Mouse (Mus musculus) embryonic facial prominence, embryonic 12.5 days (tissue): ENCODE measurements around the gene Tmem179b. TPM values are rescaled to one million over a fixed set of nuclear protein-coding genes. Genes with fewer than 3 reads are reported as not detected.

ENCODE experiments used
- ATAC-seq: fragments of 200-750 bp; cut with Nextera tagmentation; 2 replicates; pipeline ENCODE4 v1.8.0; 2017; ENCODE audit not compliant: insufficient number of reproducible peaks, insufficient read depth, low FRiP score, low TSS enrichment
- H3K27ac ChIP-seq: fragments of 300-500 bp; sonication (generic); 2 replicates; pipeline ENCODE4 v1.5.1; 2016; ENCODE audit warnings: mild to moderate bottlenecking
- H3K27me3 ChIP-seq: fragments of 300-500 bp; sonication (generic); 2 replicates; pipeline ENCODE4 v1.6.1; 2016; ENCODE audit warnings: mild to moderate bottlenecking, moderate library complexity
- H3K36me3 ChIP-seq: fragments of 300-500 bp; sonication (generic); 2 replicates; pipeline ENCODE4 v1.6.1; 2016; ENCODE audit warnings: mild to moderate bottlenecking
- H3K4me1 ChIP-seq: fragments of 300-500 bp; sonication (generic); 2 replicates; pipeline ENCODE4 v1.6.1; 2016
- H3K4me2 ChIP-seq: fragments of 300-500 bp; sonication (generic); replicated peaks from 2 replicates; pipeline ENCODE4 v1.6.1; 2016; ENCODE audit warnings: mild to moderate bottlenecking, moderate library complexity
- H3K4me3 ChIP-seq: fragments of 300-500 bp; sonication (generic); 2 replicates; pipeline ENCODE4 v1.5.1; 2016; ENCODE audit warnings: mild to moderate bottlenecking
- H3K9ac ChIP-seq: fragments of 300-500 bp; sonication (generic); 2 replicates; pipeline ENCODE4 v1.6.1; 2016; ENCODE audit warnings: mild to moderate bottlenecking, moderate library complexity
- H3K9me3 ChIP-seq: fragments of 300-500 bp; sonication (generic); 2 replicates; pipeline ENCODE4 v1.6.1; 2016; ENCODE audit warnings: mild to moderate bottlenecking, moderate library complexity
- WGBS: fragments of 180-500 bp; shearing (Covaris S2); methylation state at CpG from one replicate; pipeline ENCODE4 v1.1.7; 2016; 5-methylcytosine and 5-hydroxymethylcytosine counted together
- microRNA-seq: library from miRNA; unstranded; fragments of <30 nt; microRNA quantifications from one replicate; pipeline ENCODE4, GENCODE M21; 2017
- polyA plus RNA-seq: library from polyadenylated mRNA; unstranded; fragments of >200 nt; fragmentation: Nextera tagmentation; extraction: Ambion mirVana; gene quantifications from 2 replicates; pipeline ENCODE4 v1.2.1, GENCODE M21; 2016

The Tmem179b gene
- polyA plus RNA-seq, 1 experiment from 2014 or later: 54.1 TPM

DNA sequence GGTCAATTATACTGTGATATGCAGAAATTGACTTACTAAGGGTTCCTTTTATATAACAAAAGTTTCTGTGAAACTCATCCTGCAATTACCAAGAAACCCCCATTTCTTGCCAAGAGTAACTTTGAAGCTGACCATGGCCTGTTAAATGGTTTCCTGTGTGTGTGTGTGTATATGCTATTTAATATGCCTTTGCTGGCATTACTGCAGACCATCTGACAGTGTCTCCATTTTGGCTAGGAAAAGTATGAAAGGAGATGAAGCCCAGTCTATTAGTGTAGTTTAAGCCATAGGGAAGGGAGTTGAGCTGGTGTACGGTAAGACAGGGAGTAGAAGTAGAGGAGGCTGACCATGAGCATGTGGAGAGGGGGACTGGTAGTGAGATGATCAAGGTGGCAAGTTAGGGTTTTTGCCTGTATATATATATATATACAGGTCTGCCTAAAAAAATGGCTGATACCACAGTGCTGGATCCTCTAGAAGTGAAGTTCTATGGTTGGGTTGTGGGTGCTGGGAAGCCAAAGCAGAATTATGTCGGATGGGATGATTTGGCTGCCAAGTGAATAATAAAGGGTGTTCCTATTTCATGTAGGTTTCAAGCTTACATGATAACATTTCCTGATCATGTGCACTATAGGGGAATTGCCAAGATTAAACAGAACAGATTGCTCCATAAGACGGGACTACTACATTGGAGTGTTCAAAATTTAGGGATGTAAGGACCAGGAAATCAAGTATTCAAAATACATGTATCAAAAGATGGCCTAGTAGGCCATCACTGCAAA, 47.5 kb downstream of the Tmem179b start:
- Histone ChIP-seq H3K4me1 (peaks cover 24% of the 10 kb centered on the region), H3K27me3 (no peaks in the 10 kb centered on the region), H3K4me3 (no peak overlapping the region), H3K27ac (no peak overlapping the region), H3K36me3 (peaks cover 27% of the 10 kb centered on the region), H3K9me3 (no peaks in the 10 kb centered on the region), H3K9ac (no peak overlapping the region), H3K4me2 (no peak overlapping the region)
- 14% methylated on average over 3 of the region's 3 CpGs for WGBS
- no peak for ATAC-seq

DNA sequence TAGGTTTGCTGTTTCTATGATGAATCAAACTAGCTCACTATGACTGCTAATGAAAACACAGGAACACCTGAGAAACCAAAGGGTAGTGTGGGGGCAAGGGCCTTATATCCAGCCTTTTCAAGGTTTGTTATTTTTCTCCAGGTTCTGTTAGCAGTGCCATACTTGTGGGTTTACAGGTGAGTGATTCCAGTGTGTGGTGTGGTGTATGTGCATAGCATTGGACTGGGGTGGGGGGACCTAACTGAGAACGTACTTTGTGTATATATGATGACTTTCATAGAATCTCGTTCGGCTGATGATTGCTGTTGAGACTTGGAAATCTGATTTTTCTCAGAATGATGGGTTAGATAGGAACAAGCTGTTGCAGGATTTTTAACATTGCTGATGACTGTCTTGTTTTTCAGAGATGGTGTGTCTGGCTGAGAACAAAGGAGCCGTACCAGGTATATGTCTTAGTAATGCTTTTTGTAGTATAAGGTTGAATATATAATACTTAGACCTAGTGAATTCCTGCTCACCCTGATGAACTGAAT, 49.1 kb downstream of the Tmem179b start:
- H3K9ac ChIP-seq: peak overlapping the region; percentile 95
- ATAC-seq: no peak
- peak overlapping the region; percentile 76 for H3K4me3 ChIP-seq
- no peaks in the 10 kb centered on the region for H3K9me3 ChIP-seq
- H3K4me2 ChIP-seq: peak overlapping the region; percentile 84
- H3K27ac ChIP-seq: peak overlapping the region; percentile 89; the same call in 1 of the 2 replicates
- WGBS: 59% methylated on average over 4 of the region's 4 CpGs
- H3K36me3 ChIP-seq: peaks cover 27% of the 10 kb centered on the region
- peaks cover 24% of the 10 kb centered on the region for H3K4me1 ChIP-seq
- no peaks in the 10 kb centered on the region for H3K27me3 ChIP-seq

DNA sequence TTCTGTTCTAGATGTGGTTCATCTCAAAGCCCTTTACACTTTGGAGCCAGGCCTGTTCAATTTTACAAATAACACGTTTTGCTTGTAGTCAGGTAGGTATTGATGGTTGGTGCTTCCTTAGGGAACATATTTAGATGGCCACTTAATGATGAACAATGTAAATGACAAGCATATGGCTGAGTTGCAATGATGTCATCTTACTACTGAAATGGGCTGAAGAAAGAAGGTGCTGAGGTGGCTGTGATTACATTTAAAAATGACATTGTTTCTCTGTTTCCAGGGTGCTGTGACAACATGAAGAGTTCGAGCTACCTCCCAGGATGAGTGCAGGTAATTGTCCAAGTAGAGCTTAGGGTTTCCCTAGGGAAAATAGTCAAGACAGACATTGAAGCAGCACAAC, 49.9 kb downstream of the Tmem179b start:
- peaks cover 24% of the 10 kb centered on the region for H3K4me1 ChIP-seq
- peak overlapping the region; percentile 76 for H3K4me3 ChIP-seq
- WGBS: 4% methylated on average over 2 of the region's 2 CpGs
- H3K4me2 ChIP-seq: peak overlapping the region; percentile 84
- H3K9me3 ChIP-seq: 0 out of 2 replicates have a peak, but pooled peaks cover 3% of the 10 kb centered on the region
- H3K36me3 ChIP-seq: peaks cover 27% of the 10 kb centered on the region
- peak overlapping the region; percentile 89 for H3K27ac ChIP-seq
- no peaks in the 10 kb centered on the region for H3K27me3 ChIP-seq
- ATAC-seq: no peak
- peak overlapping the region; percentile 95 for H3K9ac ChIP-seq

DNA sequence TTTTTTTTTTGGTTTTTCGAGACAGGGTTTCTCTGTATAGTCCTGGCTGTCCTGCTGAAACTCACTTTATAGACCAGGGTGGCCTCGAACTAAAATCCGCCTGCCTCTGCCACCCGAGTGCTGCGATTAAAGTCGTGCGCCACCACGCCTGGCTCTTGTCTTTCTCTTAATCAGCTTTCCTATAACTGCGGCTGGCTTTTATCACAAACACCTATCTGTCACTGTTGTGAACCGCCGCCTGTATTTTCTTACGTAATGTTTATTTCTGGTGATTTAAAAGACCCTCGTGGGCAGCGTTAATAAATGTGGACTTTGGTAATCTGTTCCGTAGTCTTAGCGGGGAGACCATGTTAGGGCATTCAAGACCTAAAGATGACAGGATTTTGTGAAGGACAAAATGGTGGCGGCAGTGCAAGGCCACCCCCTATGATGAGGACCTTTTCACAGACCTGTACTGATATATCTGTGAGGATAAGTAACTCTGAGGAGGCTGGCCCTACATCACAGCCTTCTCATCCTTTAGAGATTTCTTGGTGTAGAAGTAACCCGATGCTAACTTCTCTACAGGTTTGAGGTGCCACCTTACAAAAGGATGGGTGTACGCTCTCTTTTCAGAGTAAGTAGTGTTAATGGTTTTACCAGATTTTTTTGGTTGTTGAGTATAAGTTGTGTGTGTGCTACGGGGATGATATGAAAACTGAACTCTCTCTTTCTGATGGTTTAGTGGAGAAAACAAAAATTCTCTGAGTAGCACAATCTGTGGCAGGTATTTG, 50.5 kb downstream of the Tmem179b start:
- Histone ChIP-seq H3K36me3 (peaks cover 27% of the 10 kb centered on the region), H3K4me1 (peaks cover 24% of the 10 kb centered on the region), H3K27ac (peak overlapping the region; percentile 89), H3K4me3 (peak overlapping the region; percentile 76), H3K9me3 (0 out of 2 replicates have a peak, but pooled peaks cover 3% of the 10 kb centered on the region), H3K4me2 (peak overlapping the region; percentile 84), H3K27me3 (no peaks in the 10 kb centered on the region), H3K9ac (peak overlapping the region; percentile 95)
- WGBS: under 1% methylated on average over 20 of the region's 20 CpGs
- ATAC-seq: no peak

DNA sequence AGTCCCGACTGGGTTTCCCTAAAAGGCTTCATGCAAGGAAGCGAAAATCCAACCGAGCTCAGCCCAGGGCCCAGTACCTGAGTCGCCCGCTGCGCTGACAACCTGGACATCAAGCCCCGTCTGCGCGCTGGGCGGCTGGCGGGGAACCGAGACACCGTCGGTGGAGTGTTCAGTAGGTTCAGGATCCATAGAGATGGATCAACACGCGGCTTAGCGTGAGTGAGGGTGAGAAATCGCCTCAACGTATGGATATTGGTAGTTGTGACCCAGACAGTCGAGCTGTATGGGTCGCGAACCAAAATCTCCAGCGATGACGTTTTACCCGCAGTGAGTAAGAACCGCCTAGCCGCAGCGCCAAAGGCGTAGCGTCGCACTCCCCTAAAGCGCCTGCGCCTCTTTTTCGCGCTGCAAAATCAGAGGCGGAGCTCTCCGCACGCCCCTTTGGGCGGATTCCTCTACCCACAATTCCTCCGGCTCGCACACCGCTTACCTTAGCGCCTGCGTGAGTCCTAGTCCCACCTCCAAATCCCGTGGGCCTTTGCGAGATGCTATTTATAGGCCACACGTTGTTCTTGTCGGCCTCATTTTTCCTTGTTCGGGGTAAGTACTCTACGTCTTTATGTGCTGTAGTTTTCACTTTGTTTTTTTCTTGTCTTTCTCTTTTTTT, 51.2 kb downstream of the Tmem179b start, which contains the start of gene Slc3a2:
Gene Slc3a2 (minus strand): TSS at position 463 of the 667 bp plus-strand sequence.
- H3K9me3 ChIP-seq: 0 out of 2 replicates have a peak, but pooled peaks cover 3% of the 10 kb centered on the region
- ATAC-seq: peak; percentile 91
- peaks cover 27% of the 10 kb centered on the region for H3K36me3 ChIP-seq
- under 1% methylated on average over 50 of the region's 50 CpGs for WGBS
- peak within 1 kb of the TSS; percentile 84 for H3K4me2 ChIP-seq
- peak within 1 kb of the TSS; percentile 76 for H3K4me3 ChIP-seq
- H3K9ac ChIP-seq: peak within 1 kb of the TSS; percentile 95
- H3K27ac ChIP-seq: peak within 1 kb of the TSS; percentile 96
- no peaks in the 10 kb centered on the region for H3K27me3 ChIP-seq
- peaks cover 24% of the 10 kb centered on the region for H3K4me1 ChIP-seq

DNA sequence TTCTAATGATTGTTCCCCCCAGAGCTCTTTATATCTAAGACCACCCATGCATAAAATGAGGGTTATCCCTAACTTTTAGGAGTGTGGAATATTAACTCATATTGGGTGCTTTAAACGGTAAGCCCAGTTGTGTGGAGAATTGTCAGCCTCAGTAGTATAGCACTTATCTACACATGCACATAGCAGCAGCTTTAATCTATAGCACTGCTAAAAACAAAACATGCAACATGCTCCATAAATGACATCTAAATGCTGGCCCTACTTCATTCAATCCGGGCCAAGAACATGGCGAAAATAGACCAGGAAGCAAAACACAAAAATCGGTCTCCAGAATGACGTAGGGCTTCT, 51.7 kb downstream of the Tmem179b start:
- H3K4me1 ChIP-seq: peaks cover 24% of the 10 kb centered on the region
- peaks cover 27% of the 10 kb centered on the region for H3K36me3 ChIP-seq
- peak overlapping the region; percentile 96 for H3K27ac ChIP-seq
- H3K4me2 ChIP-seq: peak overlapping the region; percentile 64
- H3K9ac ChIP-seq: peak overlapping the region; percentile 95
- 0 out of 2 replicates have a peak, but pooled peaks cover 3% of the 10 kb centered on the region for H3K9me3 ChIP-seq
- peak overlapping the region; percentile 76 for H3K4me3 ChIP-seq
- 1% methylated on average over 5 of the region's 5 CpGs for WGBS
- peak; percentile 1; the same call in 1 of the 2 replicates for ATAC-seq
- no peaks in the 10 kb centered on the region for H3K27me3 ChIP-seq

Small RNAs within 50 kb of the gene (microRNA-seq; reads per million reads assigned to microRNA genes)
- not detected for gene Mir6992

Other genes with a start within 250 kb of the Tmem179b start
- gene Slc22a8, start 183.2 kb downstream of the Tmem179b start, polyA plus RNA-seq: 0.08 and 0.10 TPM in 2 replicates
- 0.87 and 1.3 TPM in 2 replicates for gene Slc22a6, start 156.4 kb downstream of the Tmem179b start, polyA plus RNA-seq
- gene Chrm1, start 110.7 kb downstream of the Tmem179b start, polyA plus RNA-seq: 0.63 and 0.69 TPM in 2 replicates
- 119 and 122 TPM in 2 replicates for gene Slc3a2, start 51.1 kb downstream of the Tmem179b start, polyA plus RNA-seq
- gene Wdr74, start 38.6 kb downstream of the Tmem179b start, polyA plus RNA-seq: 88.5 and 98.3 TPM in 2 replicates
- 2.6 and 2.7 TPM in 2 replicates for gene 1700092M07Rik, start 33.7 kb downstream of the Tmem179b start, polyA plus RNA-seq
- 165 and 172 TPM in 2 replicates for gene Stx5a, start 33.1 kb downstream of the Tmem179b start, polyA plus RNA-seq
- 218 and 221 TPM in 2 replicates for gene Nxf1, start 17.4 kb downstream of the Tmem179b start, polyA plus RNA-seq
- gene Tmem223, start 3.5 kb downstream of the Tmem179b start, polyA plus RNA-seq: 202 and 221 TPM in 2 replicates
- 39.9 and 40.4 TPM in 2 replicates for gene Taf6l, start 11.9 kb upstream of the Tmem179b start, polyA plus RNA-seq
- 166 and 170 TPM in 2 replicates for gene Polr2g, start 24.1 kb upstream of the Tmem179b start, polyA plus RNA-seq
- gene Zbtb3, start 28.1 kb upstream of the Tmem179b start, polyA plus RNA-seq: 6.5 and 7.2 TPM in 2 replicates
- gene Ttc9c, start 44.9 kb upstream of the Tmem179b start, polyA plus RNA-seq: 71.3 and 71.7 TPM in 2 replicates
- gene Hnrnpul2, start 45.5 kb upstream of the Tmem179b start, polyA plus RNA-seq: 6.2 TPM in 2 replicates
- not detected in 2 replicates for gene AC129217.1, start 55.3 kb upstream of the Tmem179b start, polyA plus RNA-seq
- gene Bscl2, start 63.0 kb upstream of the Tmem179b start, polyA plus RNA-seq: 43.0 and 47.5 TPM in 2 replicates
- gene Gng3, start 64.7 kb upstream of the Tmem179b start, polyA plus RNA-seq: 30.5 and 38.9 TPM in 2 replicates
- gene Lrrn4cl, start 76.3 kb upstream of the Tmem179b start, polyA plus RNA-seq: 0.18 and 0.77 TPM in 2 replicates
- gene Ubxn1, start 97.0 kb upstream of the Tmem179b start, polyA plus RNA-seq: 179 and 189 TPM in 2 replicates
- gene Uqcc3, start 106.5 kb upstream of the Tmem179b start, polyA plus RNA-seq: 66.0 and 67.6 TPM in 2 replicates
- 82.3 and 88.4 TPM in 2 replicates for gene Lbhd1, start 109.3 kb upstream of the Tmem179b start, polyA plus RNA-seq
- not detected in 2 replicates for gene Gm49403, start 109.5 kb upstream of the Tmem179b start, polyA plus RNA-seq
- 98.0 and 107 TPM in 2 replicates for gene 1810009A15Rik, start 114.4 kb upstream of the Tmem179b start, polyA plus RNA-seq
- not detected in 2 replicates for gene Gm49416, start 114.5 kb upstream of the Tmem179b start, polyA plus RNA-seq
- gene Ints5, start 118.5 kb upstream of the Tmem179b start, polyA plus RNA-seq: 50.4 and 51.5 TPM in 2 replicates
- gene Ganab, start 123.6 kb upstream of the Tmem179b start, polyA plus RNA-seq: 112 and 119 TPM in 2 replicates
- 54.6 and 58.5 TPM in 2 replicates for gene B3gat3, start 145.9 kb upstream of the Tmem179b start, polyA plus RNA-seq
- 2.7 and 3.0 TPM in 2 replicates for gene Rom1, start 154.9 kb upstream of the Tmem179b start, polyA plus RNA-seq
- gene Eml3, start 155.1 kb upstream of the Tmem179b start, polyA plus RNA-seq: 29.0 and 29.7 TPM in 2 replicates
- 202 and 211 TPM in 2 replicates for gene Mta2, start 167.4 kb upstream of the Tmem179b start, polyA plus RNA-seq
- 35.6 and 38.1 TPM in 2 replicates for gene Tut1, start 179.4 kb upstream of the Tmem179b start, polyA plus RNA-seq
- gene Eef1g, start 192.6 kb upstream of the Tmem179b start, polyA plus RNA-seq: 471 and 477 TPM in 2 replicates
- 24.4 and 27.7 TPM in 2 replicates for gene Ahnak, start 214.8 kb upstream of the Tmem179b start, polyA plus RNA-seq